Mouse (Mus musculus) kidney, postnatal 0 days (tissue): ENCODE measurements around the gene Eepd1. TPM values are rescaled to one million over a fixed set of nuclear protein-coding genes. Genes with fewer than 3 reads are reported as not detected.

Experiments used
- ATAC-seq: fragments of 200-750 bp; cut with Nextera tagmentation; replicated peaks from 2 replicates; pipeline ENCODE4 v1.8.0; 2017; ENCODE audit warnings: low read depth, moderate number of reproducible peaks, moderate TSS enrichment, moderate library complexity; ENCODE audit not compliant: low FRiP score
- DNase-seq: peaks from one replicate; pipeline ENCODE4 v3.0.0-alpha.2; 2016; ENCODE audit warnings: low spot score
- H3K27ac ChIP-seq: fragments of 300-500 bp; sonication (generic); 2 replicates; pipeline ENCODE4 v1.5.1; 2014; ENCODE audit warnings: mild to moderate bottlenecking
- H3K27me3 ChIP-seq: fragments of 300-500 bp; sonication (generic); 2 replicates; pipeline ENCODE4 v1.6.1; 2014; ENCODE audit warnings: low read length, mixed read lengths; ENCODE audit not compliant: insufficient read depth
- H3K36me3 ChIP-seq: fragments of 300-500 bp; sonication (generic); 2 replicates; pipeline ENCODE4 v1.6.1; 2014; ENCODE audit warnings: low read length, mixed read lengths; ENCODE audit not compliant: insufficient read depth
- H3K4me1 ChIP-seq: fragments of 300-500 bp; sonication (generic); replicated peaks from 2 replicates; pipeline ENCODE4 v1.6.1; 2014; ENCODE audit warnings: antibody characterized with exemption, low read length, mixed read lengths; ENCODE audit not compliant: insufficient read depth
- H3K4me2 ChIP-seq: fragments of 300-500 bp; sonication (generic); 2 replicates; pipeline ENCODE4 v1.6.1; 2014; ENCODE audit warnings: mild to moderate bottlenecking, low read length, moderate library complexity, mixed read lengths
- H3K4me3 ChIP-seq: fragments of 300-500 bp; sonication (generic); replicated peaks from 2 replicates; pipeline ENCODE4 v1.5.1; 2014; ENCODE audit warnings: low read depth, low read length
- H3K9ac ChIP-seq: fragments of 300-500 bp; sonication (generic); 2 replicates; pipeline ENCODE4 v1.6.1; 2014; ENCODE audit warnings: low read depth, low read length
- H3K9me3 ChIP-seq: fragments of 300-500 bp; sonication (generic); replicated peaks from 2 replicates; pipeline ENCODE4 v1.6.1; 2016; ENCODE audit warnings: low read length, inconsistent platforms, mixed read lengths
- CTCF ChIP-seq: IDR thresholded peaks from 2 replicates; pipeline ENCODE4 v1.5.1; 2016; ENCODE audit warnings: antibody characterized with exemption, low read depth, mild to moderate bottlenecking, moderate library complexity
- WGBS: fragments of 180-500 bp; shearing (Covaris S2); extraction: QIAGEN DNeasy Blood & Tissue Kit; methylation state at CpG from one replicate; pipeline ENCODE4 v1.1.7; 2014; 5-methylcytosine and 5-hydroxymethylcytosine counted together
- polyA plus RNA-seq: library from polyadenylated mRNA; unstranded; fragments of >200 nt; fragmentation: Nextera tagmentation; extraction: Ambion mirVana; gene quantifications from 2 replicates; pipeline ENCODE4 v1.2.1, GENCODE M21; 2015

The Eepd1 gene
- polyA plus RNA-seq, 1 experiment from 2014 or later = 5.4 TPM

DNA sequence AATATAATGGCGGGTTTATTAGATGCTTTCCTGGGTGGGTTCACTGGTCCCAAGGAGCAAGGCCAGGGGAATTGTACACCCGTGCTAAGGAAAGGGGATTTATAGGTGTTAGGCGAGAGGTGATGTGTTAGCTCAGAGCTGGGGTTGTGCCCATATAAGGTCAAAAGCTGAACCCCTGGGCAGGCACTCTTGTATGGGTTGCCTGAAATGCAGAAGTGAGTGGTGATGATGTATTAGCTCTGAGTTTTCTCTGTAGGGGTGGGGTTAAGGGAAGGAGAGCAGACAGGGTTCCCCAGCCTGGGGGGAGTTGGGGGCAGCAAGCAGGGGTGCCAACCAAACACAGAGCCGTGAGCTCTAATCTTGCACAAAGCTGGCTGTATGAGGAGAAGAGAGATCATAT lies 60.0 kb downstream of the Eepd1 start:
- Histone ChIP-seq H3K4me3 (no peak overlapping the region), H3K36me3 (no peaks in the 10 kb centered on the region), H3K27ac (no peak overlapping the region), H3K9ac (no peak overlapping the region), H3K4me1 (no peaks in the 10 kb centered on the region), H3K9me3 (no peaks in the 10 kb centered on the region), H3K27me3 (no peaks in the 10 kb centered on the region), H3K4me2 (no peak overlapping the region)
- ATAC-seq (no peak), DNase-seq (no peak)
- 59% methylated on average over 4 of the region's 4 CpGs for WGBS
- no peak for TF ChIP-seq CTCF

DNA sequence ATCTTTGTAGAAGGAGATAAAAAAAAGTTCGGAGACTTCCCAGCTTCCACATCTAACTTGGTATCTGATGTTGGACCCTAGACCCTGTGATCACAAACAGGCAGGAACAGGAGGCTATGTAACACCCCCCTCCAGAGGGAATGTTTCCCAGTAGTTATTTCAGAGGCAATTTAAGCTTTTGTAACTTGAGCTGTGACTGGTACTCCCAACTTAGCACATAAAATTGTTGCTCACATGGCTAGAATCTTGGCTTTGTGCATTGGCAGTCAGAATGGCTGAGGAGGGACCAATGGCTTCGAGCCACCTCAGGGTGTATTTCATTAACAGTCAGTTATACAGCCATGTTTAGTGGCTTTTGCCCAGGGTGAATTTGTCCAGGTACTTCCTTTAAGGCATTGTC lies 63.9 kb downstream of the Eepd1 start:
- Histone ChIP-seq H3K9ac (no peak overlapping the region), H3K4me3 (no peak overlapping the region), H3K27me3 (no peaks in the 10 kb centered on the region), H3K36me3 (no peaks in the 10 kb centered on the region), H3K4me1 (no peaks in the 10 kb centered on the region), H3K27ac (no peak overlapping the region), H3K4me2 (no peak overlapping the region), H3K9me3 (no peaks in the 10 kb centered on the region)
- no peak for TF ChIP-seq CTCF
- DNase-seq = peak; percentile 37
- WGBS = 45% methylated on average over 2 of the region's 2 CpGs
- ATAC-seq = no peak

DNA sequence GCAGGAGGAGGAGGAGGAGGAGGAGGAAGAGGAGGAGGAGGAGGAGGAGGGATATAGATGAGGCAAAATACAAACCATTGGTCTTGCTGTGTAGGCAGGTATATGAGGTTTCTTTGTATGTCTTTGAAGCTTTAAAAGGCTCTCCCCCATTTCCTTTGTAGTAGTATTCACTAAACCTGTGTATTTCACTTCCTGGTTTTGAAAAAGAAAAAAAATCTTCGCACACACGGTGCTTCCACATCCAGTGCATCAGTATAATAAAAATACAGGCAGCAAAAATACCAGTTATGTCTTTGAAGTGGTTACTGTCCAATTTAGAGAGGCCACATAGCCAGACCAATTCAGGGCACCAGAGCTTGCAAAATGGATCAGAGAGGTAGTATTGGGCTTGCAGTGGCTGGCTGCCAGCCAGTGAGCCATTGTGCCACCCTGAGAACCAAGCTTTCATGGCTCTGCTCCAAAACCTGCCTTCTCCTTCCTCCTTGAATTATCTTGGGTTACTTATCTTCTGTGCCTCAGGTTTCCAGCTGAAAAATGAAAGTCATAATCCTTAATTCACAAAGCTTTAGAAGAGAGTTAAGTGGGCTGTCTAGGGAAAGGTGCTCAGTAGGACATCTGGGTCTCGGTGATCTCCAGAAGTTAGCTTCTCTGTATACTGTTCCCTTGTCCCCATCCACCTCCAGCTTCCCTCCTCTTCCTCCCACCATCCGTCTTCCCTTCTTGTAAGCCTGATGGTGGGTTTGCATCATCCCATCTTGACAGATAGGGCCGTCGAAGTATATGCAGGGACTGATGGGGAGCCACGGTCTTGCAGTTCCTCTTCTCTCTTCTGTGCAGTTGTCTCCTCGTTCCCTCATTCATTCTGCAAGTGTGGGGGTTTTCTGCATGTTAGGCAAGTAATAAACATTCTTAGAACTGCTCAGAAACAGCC lies 68.0 kb downstream of the Eepd1 start:
- TF ChIP-seq CTCF = no peak
- Histone ChIP-seq H3K4me3 (no peak overlapping the region), H3K4me1 (no peaks in the 10 kb centered on the region), H3K36me3 (no peaks in the 10 kb centered on the region), H3K9ac (no peak overlapping the region), H3K4me2 (no peak overlapping the region), H3K9me3 (no peaks in the 10 kb centered on the region), H3K27me3 (no peaks in the 10 kb centered on the region), H3K27ac (no peak overlapping the region)
- no peak for DNase-seq
- WGBS = 83% methylated on average over 8 of the region's 8 CpGs
- ATAC-seq = no peak

DNA sequence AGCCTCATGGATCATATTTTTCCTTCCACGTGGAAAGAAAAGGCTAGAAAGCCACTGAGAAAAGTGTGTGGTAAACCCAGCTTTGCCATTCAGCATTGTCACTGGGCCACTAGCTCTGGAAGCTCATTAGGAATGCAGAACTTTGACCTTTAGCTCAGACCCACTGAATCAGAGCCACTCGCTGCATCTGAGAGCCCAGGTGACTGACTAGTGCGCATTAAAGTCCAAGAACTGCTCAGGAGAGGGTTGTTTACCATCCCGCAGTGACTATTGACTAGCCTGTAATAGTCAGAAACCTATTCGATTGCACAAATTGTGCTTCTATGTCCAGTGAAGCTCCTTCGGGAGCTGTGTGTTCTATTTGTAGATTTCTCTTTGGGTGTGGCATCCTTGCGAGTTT lies 68.8 kb downstream of the Eepd1 start:
- no peaks in the 10 kb centered on the region for H3K9me3 ChIP-seq
- no peaks in the 10 kb centered on the region for H3K36me3 ChIP-seq
- no peak overlapping the region for H3K4me3 ChIP-seq
- no peak overlapping the region for H3K27ac ChIP-seq
- no peak overlapping the region for H3K9ac ChIP-seq
- H3K4me2 ChIP-seq = no peak overlapping the region
- DNase-seq (no peak), ATAC-seq (no peak)
- TF ChIP-seq CTCF = no peak
- WGBS = 86% methylated on average over 7 of the region's 7 CpGs
- H3K27me3 ChIP-seq = no peaks in the 10 kb centered on the region
- H3K4me1 ChIP-seq = no peaks in the 10 kb centered on the region

DNA sequence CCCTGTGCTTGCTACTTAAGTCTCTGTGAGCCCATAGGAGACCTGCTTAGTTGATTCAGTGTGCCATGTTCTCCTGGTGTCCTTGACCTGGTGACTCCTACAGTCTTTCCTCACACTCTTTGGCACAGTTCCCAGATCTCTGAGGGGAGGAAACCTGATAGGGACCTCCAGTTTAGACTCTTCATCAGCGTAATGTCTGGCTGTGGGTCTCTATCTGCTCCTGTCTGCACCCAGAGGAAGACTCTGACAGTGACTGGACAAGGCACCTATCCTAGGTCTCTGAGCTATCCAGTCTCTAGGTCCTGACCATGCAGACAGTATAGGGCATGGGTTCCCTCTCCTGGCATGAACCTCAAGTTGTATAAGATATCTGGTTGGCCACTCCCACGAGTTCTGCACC lies 71.2 kb downstream of the Eepd1 start:
- TF ChIP-seq CTCF = no peak
- WGBS = 51% methylated on average over 2 of the region's 2 CpGs
- Histone ChIP-seq H3K9ac (no peak overlapping the region), H3K4me1 (no peaks in the 10 kb centered on the region), H3K27ac (no peak overlapping the region), H3K27me3 (no peaks in the 10 kb centered on the region), H3K4me2 (no peak overlapping the region), H3K4me3 (no peak overlapping the region), H3K36me3 (no peaks in the 10 kb centered on the region), H3K9me3 (no peaks in the 10 kb centered on the region)
- DNase-seq (peak; percentile 24), ATAC-seq (no peak; the same call in 1 of the 2 replicates)

DNA sequence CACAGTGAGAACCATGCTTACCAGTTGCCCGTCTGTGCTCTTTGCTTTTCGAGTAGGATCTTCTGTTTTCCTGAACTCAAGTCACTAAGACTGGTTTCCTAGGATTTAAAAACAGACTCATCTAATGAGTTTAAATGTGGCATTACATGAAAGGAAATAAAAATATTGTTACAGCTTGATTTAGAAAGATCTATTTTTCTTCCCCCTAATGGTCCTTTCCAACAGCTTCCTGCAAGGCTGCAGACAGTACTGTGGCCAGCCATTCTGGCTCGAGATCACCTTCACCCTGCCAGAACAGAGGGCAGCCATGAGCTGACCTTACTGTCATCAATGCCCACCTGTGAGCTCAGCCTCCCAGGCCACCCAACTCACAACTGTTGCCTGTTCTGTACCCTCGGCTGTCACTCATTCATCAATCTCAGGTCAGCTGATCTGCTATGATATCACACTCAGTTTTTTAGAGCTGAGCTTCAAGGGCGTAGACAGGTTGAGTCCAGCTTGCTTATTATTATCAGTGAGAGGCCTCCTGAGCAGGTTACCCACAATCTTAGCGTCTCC lies 73.0 kb downstream of the Eepd1 start:
- Histone ChIP-seq H3K27me3 (no peaks in the 10 kb centered on the region), H3K9me3 (no peaks in the 10 kb centered on the region), H3K36me3 (no peaks in the 10 kb centered on the region), H3K27ac (no peak overlapping the region), H3K4me1 (no peaks in the 10 kb centered on the region), H3K4me2 (no peak overlapping the region), H3K4me3 (no peak overlapping the region), H3K9ac (no peak overlapping the region)
- TF ChIP-seq CTCF = no peak
- ATAC-seq = no peak
- WGBS = 71% methylated on average over 6 of the region's 6 CpGs
- DNase-seq = no peak
